Mouse (Mus musculus) layer of hippocampus, adult 8-10 months (tissue): ENCODE results near the gene Sept3. TPM values are rescaled to one million over a fixed set of nuclear protein-coding genes. Genes with fewer than 3 reads are reported as not detected.

Experiments used
- DNase-seq, 2 experiments: peaks; one replicate each; pipeline ENCODE4 v3.0.0; 2022; ENCODE audit warnings: low spot score in 2 of 2
- total RNA-seq, 4 experiments: library from RNA; stranded (reverse); gene quantifications; 2 replicates each; pipeline ENCODE4 v1.2.4; 2022

Sept3 gene
- total RNA-seq, 4 experiments from 2014 or later, result 583 to 608 (median 584) TPM

DNA sequence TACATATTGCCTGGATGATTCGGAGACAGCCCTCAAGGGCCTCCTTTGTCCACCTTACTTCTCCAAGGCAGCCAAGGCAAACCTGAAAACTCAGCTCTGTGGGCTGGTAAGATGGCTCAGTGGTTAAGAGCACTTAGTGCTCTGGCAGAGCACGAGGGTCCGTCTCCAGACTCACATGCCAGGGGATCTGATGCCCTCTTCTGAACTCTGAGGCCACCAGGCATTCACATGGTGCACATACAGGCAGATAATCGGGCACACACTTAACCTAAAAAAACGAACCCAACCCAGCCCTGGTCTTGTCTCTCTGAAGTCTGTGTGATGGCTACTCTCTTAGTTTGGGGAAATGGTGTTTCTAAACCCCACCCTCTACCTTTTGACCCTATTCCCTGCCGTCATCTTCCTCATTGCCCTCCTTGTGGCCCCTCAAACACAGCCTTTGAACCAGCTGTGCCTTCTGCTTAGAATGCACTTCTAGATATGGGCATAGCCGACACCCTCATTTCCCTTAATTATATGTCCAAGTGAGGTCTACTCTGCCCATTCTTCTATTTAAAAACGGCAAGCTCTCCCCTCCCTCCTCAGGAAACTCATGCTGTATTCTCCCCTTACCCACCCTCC, 65.1 kb downstream of the Sept3 start:
- no peak for DNase-seq

DNA sequence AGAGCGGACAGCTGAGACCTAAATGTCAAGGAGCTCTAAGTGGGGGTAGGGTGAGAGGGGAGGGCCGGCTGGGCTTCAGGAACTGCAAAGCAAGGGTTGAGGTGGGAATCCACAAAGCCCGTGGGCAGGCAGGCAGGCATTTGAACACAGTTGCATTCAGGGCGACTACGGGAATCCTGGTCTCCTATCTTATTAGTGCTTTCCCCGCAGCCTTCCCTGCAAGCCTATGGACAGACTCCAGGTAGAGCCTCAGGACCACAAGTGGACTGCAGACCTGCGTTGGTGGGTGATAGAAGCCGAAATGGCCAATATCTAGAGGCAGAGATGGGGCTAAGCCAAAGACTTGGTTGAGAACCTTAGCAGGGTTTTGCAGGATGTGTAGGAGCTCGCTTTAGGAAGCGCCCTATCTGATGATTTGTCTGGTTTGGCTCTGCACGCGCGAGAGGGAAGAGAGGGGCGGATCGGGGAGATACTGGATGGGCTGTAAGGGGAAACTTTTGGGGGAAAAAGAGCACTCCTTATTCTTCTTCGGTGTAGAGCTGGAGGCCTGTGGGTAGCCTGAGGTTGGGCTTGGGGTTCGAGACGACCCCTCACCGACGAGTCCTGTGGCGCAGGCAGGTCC, 65.8 kb downstream of the Sept3 start:
- DNase-seq, result no peak

- DNase-seq, result no peak
These were observed 66.4 kb downstream of the Sept3 start for GRCm38 (mm10) chr15:82341036-82341501.

DNA sequence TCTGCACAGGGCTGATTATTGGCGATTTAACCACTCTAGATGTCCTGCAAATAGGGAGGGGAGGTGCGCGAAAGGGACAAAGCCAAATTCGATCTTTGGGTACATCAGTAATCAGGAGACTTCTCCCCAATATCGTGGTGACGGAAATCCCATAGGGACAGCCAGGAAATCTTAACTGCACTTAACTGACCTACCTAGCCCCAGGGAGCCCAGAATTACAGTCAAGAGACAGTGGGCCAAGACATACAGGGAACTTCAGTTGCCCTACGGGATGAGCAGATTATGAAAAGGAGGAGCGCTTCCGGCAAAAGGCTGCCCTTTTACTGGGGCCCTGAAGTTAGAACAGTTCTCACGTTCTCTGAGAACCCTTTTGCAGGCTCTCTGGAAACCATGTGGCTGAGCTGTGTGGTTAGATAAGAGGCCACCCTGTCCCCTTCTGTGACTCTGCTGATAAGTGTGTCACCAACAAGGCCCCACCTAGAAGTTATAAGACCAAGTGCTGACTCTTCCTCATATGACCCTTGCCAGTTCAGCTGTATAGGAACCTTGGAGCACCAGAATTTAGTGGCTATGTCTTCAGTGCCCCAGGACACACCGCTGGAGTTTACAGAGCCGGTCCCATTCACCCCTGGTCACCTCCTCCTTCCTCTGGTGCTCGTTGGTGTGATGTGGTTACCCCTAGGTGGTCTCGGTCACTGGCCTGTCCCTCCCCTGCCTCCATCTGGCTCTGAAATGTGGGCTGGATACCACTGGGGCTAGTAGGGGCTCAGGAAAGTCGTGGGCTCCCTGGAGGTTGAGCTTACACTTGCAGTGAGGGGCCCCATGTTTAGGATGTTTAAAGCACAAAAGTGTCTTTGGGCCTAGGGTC, 67.2 kb downstream of the Sept3 start:
- DNase-seq, result no peak

DNA sequence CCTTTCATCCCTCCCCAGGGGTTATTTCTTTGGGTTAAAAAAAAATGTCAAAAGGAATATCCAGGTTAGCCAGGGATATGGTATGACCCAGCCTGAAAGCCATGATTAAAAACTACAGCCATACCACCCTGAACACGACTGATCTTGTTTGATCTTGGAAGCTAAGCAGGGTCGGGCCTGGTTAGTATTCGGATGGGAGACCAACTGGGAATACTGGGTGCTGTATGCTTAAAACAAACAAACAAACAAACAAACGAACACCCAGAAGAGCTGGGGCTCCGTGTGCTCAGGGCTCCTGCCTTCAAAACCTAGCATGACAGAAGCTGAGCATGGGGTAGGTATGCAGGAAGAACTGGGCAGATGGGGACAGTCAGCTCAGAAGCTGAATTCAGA, 67.8 kb downstream of the Sept3 start:
- no peak for DNase-seq

GRCm38 (mm10) chr15:82343368-82344287, 68.9 kb downstream of the Sept3 start:
- no peak for DNase-seq

Other genes starting within 250 kb of the Sept3 start
- gene Desi1, start 241.0 kb upstream of the Sept3 start, total RNA-seq, result 100 to 1,000 TPM in 2 of 4 experiments, 10 to 100 TPM in 2; 90.4 to 112 (median 101) TPM
- gene Snu13, start 227.3 kb upstream of the Sept3 start, total RNA-seq, result 100 to 1,000 TPM in 3 of 4 experiments, 10 to 100 TPM in 1; 98.4 to 120 (median 115) TPM
- not detected for gene 4930407I10Rik, start 215.7 kb upstream of the Sept3 start, total RNA-seq
- gene Mei1, start 204.9 kb upstream of the Sept3 start, total RNA-seq, result under 1 TPM; 0.35 to 0.87 (median 0.66) TPM
- gene Ccdc134, start 147.0 kb upstream of the Sept3 start, total RNA-seq, result 10 to 100 TPM; 10.4 to 14.3 (median 13.0) TPM
- gene Srebf2, start 127.7 kb upstream of the Sept3 start, total RNA-seq, result 100 to 1,000 TPM; 175 to 214 (median 189) TPM
- 1 to 10 TPM; 1.6 to 3.5 (median 2.0) TPM for gene Shisa8, start 62.1 kb upstream of the Sept3 start, total RNA-seq
- under 1 TPM in 2 of 4 experiments, not detected in 2; 0.69 to 0.80 TPM for gene Tnfrsf13c, start 50.5 kb upstream of the Sept3 start, total RNA-seq
- 1 to 10 TPM; 2.6 to 4.8 (median 4.4) TPM for gene Cenpm, start 30.1 kb upstream of the Sept3 start, total RNA-seq
- gene 1500009C09Rik, start 22.5 kb upstream of the Sept3 start, total RNA-seq, result 100 to 1,000 TPM in 3 of 4 experiments, 10 to 100 TPM in 1; 91.7 to 112 (median 104) TPM
- gene Wbp2nl, start 24.1 kb downstream of the Sept3 start, total RNA-seq, result not detected
- gene Naga, start 64.0 kb downstream of the Sept3 start, total RNA-seq, result 10 to 100 TPM; 33.0 to 56.7 (median 43.1) TPM
- gene Pheta2, start 64.0 kb downstream of the Sept3 start, total RNA-seq, result 1 to 10 TPM in 1 of 4 experiments, under 1 TPM in 3; 0.22 to 1.2 (median 0.32) TPM
- 100 to 1,000 TPM; 123 to 145 (median 138) TPM for gene Smdt1, start 64.1 kb downstream of the Sept3 start, total RNA-seq
- 100 to 1,000 TPM; 177 to 207 (median 191) TPM for gene Ndufa6, start 79.4 kb downstream of the Sept3 start, total RNA-seq
- 10 to 100 TPM; 46.4 to 55.0 (median 53.4) TPM for gene Cyp2d22, start 105.4 kb downstream of the Sept3 start, total RNA-seq
- gene Cyp2d11, start 119.1 kb downstream of the Sept3 start, total RNA-seq, result under 1 TPM in 1 of 4 experiments, not detected in 3; 0.45 TPM
- gene Cyp2d10, start 132.3 kb downstream of the Sept3 start, total RNA-seq, result 1 to 10 TPM in 2 of 4 experiments, under 1 TPM in 1, not detected in 1; 0.41 to 1.2 (median 1.0) TPM
- under 1 TPM in 1 of 4 experiments, not detected in 3; 0.29 TPM for gene Cyp2d9, start 158.5 kb downstream of the Sept3 start, total RNA-seq